Mouse (Mus musculus): ENCODE data around the gene Bmpr2.
"Not testable (repeated sequence)": the region's sequence is repeated elsewhere in the genome, so short reads cannot be mapped to it uniquely, and the experiment has no call there.

GRCm38 (mm10) chr1:59749724-59750123 is 13.5 kb upstream of the Bmpr2 start:
- not testable (repeated sequence) for TF ChIP-seq CTCF (IDR thresholded peaks at IDR 0.05; ENCODE audit: extremely low read depth, insufficient read depth, insufficient read length, insufficient replicate concordance); POLR2A (IDR thresholded peaks at IDR 0.05; ENCODE audit: low read depth, low read length)

Measured in spleen, adult 2 months (tissue).